Mouse (Mus musculus) heart, embryonic 12.5 days (tissue): ENCODE results near the gene Atcay. TPM values are rescaled to one million over a fixed set of nuclear protein-coding genes. Genes with fewer than 3 reads are reported as not detected.
"Not testable (repeated sequence)": the region's sequence is repeated elsewhere in the genome, so short reads cannot be mapped to it uniquely, and the experiment has no call there.

Experiments used
- ATAC-seq: fragments of 200-750 bp; cut with Nextera tagmentation; 2 replicates; pipeline ENCODE4 v1.8.0; 2017; ENCODE audit warnings: moderate TSS enrichment, moderate library complexity; ENCODE audit not compliant: insufficient number of reproducible peaks, low FRiP score
- H3K27ac ChIP-seq: fragments of 300-500 bp; sonication (generic); 2 replicates; pipeline ENCODE4 v1.5.1; 2016; ENCODE audit warnings: mild to moderate bottlenecking, moderate library complexity; ENCODE audit not compliant: poor library complexity, severe bottlenecking
- H3K27me3 ChIP-seq: fragments of 300-500 bp; sonication (generic); replicated peaks from 2 replicates; pipeline ENCODE4 v1.6.1; 2016; ENCODE audit warnings: mild to moderate bottlenecking, moderate library complexity
- H3K36me3 ChIP-seq: fragments of 300-500 bp; sonication (generic); 2 replicates; pipeline ENCODE4 v1.6.1; 2016; ENCODE audit warnings: mild to moderate bottlenecking, moderate library complexity
- H3K4me1 ChIP-seq: fragments of 300-500 bp; sonication (generic); replicated peaks from 2 replicates; pipeline ENCODE4 v1.6.1; 2016; ENCODE audit warnings: mild to moderate bottlenecking
- H3K4me2 ChIP-seq: fragments of 300-500 bp; sonication (generic); 2 replicates; pipeline ENCODE4 v1.6.1; 2016; ENCODE audit warnings: mild to moderate bottlenecking, moderate library complexity
- H3K4me3 ChIP-seq: fragments of 300-500 bp; sonication (generic); 2 replicates; pipeline ENCODE4 v1.5.1; 2016; ENCODE audit warnings: mild to moderate bottlenecking
- H3K9ac ChIP-seq: fragments of 300-500 bp; sonication (generic); 2 replicates; pipeline ENCODE4 v1.6.1; 2016; ENCODE audit warnings: mild to moderate bottlenecking, moderate library complexity
- H3K9me3 ChIP-seq: fragments of 300-500 bp; sonication (generic); replicated peaks from 2 replicates; pipeline ENCODE4 v1.6.1; 2016; ENCODE audit warnings: mild to moderate bottlenecking, moderate library complexity
- WGBS: fragments of 180-500 bp; shearing (Covaris S2); methylation state at CpG from one replicate; pipeline ENCODE4 v1.1.7; 2016; 5-methylcytosine and 5-hydroxymethylcytosine counted together
- polyA plus RNA-seq: library from polyadenylated mRNA; unstranded; fragments of >200 nt; fragmentation: Nextera tagmentation; extraction: Ambion mirVana; gene quantifications from 2 replicates; pipeline ENCODE4 v1.2.1, GENCODE M21; 2016

Gene Atcay
- polyA plus RNA-seq, 1 experiment from 2014 or later: 0.72 TPM

- Histone ChIP-seq H3K4me1 (peaks cover 5% of the 10 kb centered on the region; the same call in 1 of the 2 replicates), H3K27me3 (peaks cover 24% of the 10 kb centered on the region), H3K36me3 (no peaks in the 10 kb centered on the region), H3K4me2 (no peak overlapping the region), H3K27ac (no peak overlapping the region), H3K9ac (no peak overlapping the region), H3K4me3 (no peak overlapping the region), H3K9me3 (no peaks in the 10 kb centered on the region)
- WGBS: 31% methylated on average over 7 of the region's 7 CpGs
- ATAC-seq: peak; percentile 61; the same call in 1 of the 2 replicates
Observed at GRCm38 (mm10) chr10:81217964-81218363, 12.7 kb downstream of the Atcay start.

DNA sequence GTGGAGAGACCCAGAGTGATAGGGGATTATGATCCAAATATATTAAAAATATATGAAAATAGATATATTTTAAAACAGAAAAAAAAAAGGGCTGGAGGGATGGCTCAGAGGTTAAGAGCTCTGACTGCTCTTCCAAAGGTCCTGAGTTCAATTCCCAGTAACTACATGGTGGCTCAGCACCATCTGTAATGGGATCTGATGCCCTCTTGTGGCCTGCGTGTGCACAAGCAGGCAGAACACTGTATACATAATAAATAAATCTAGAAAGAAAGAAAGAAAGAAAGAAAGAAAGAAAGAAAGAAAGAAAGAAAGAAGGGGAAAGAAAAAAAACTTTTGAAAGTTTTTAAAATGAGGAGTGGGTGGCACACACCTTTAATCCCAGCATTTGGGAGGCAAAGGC lies 13.4 kb downstream of the Atcay start:
- H3K4me1 ChIP-seq, H3K9ac ChIP-seq, H3K27ac ChIP-seq, ATAC-seq, H3K36me3 ChIP-seq, H3K4me3 ChIP-seq, H3K9me3 ChIP-seq, H3K4me2 ChIP-seq: not testable (repeated sequence)
- H3K27me3 ChIP-seq: peaks cover 24% of the 10 kb centered on the region
- 28% methylated on average over 1 of the region's 1 CpGs for WGBS

GRCm38 (mm10) chr10:81216810-81217209 lies 13.8 kb downstream of the Atcay start:
- Histone ChIP-seq H3K9me3 (no peaks in the 10 kb centered on the region), H3K4me3 (no peak overlapping the region), H3K4me1 (peaks cover 5% of the 10 kb centered on the region; the same call in 1 of the 2 replicates), H3K27ac (no peak overlapping the region), H3K27me3 (peaks cover 24% of the 10 kb centered on the region), H3K36me3 (no peaks in the 10 kb centered on the region), H3K9ac (no peak overlapping the region), H3K4me2 (no peak overlapping the region)
- 81% methylated on average over 6 of the region's 6 CpGs for WGBS
- no peak for ATAC-seq

GRCm38 (mm10) chr10:81216260-81216659 lies 14.4 kb downstream of the Atcay start:
- Histone ChIP-seq H3K4me3 (no peak overlapping the region), H3K27ac (no peak overlapping the region), H3K4me2 (no peak overlapping the region), H3K4me1 (peaks cover 5% of the 10 kb centered on the region; the same call in 1 of the 2 replicates), H3K27me3 (peaks cover 21% of the 10 kb centered on the region), H3K9ac (no peak overlapping the region), H3K9me3 (no peaks in the 10 kb centered on the region), H3K36me3 (no peaks in the 10 kb centered on the region)
- no peak for ATAC-seq
- WGBS: 86% methylated on average over 6 of the region's 6 CpGs

DNA sequence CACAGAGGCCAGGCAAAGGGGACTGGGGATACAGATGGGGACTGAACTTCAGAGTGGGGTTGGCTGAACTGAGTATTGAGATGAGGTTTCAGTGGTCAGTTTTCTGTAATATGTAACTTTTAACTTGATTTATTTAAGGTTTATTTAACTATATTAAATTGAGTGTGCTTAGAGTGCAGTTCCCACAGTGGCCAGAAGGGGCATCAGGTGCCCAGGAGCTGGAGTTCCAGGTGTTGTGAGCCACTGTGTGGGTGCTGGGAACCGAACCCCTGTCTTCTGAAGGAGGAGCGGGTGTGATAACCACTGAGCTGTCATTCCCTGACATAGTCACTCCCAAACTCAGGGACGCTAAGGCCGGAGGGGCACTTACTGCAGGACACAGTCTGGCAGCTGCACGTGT lies 20.5 kb downstream of the Atcay start:
- Histone ChIP-seq H3K36me3 (no peaks in the 10 kb centered on the region), H3K4me2 (no peak overlapping the region), H3K9me3 (peaks cover 5% of the 10 kb centered on the region), H3K27ac (no peak overlapping the region), H3K9ac (no peak overlapping the region), H3K4me1 (no peaks in the 10 kb centered on the region), H3K4me3 (no peak overlapping the region), H3K27me3 (no peaks in the 10 kb centered on the region)
- 91% methylated on average over 5 of the region's 5 CpGs for WGBS
- ATAC-seq: no peak

DNA sequence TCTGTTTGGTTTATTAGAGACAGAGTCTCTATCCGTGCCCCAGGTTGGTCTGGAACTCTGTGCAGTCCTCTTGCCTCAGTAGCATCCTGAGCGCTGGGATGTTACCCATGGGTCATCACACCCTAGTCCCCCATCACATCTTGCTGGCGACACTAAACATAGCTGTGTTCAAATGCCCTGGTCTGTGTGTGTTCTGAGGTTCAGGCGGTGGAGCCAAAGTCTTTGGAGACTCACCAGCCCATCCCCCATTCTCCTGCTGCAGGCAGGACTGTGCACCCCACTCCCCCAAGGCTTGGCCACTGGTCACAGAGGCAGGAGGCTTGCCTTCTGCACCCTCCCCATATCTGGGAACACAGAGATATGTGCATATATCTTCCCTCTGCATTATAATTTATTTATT lies 26.5 kb downstream of the Atcay start:
- no peak overlapping the region for H3K4me2 ChIP-seq
- no peak overlapping the region for H3K4me3 ChIP-seq
- peaks cover 53% of the 10 kb centered on the region for H3K4me1 ChIP-seq
- no peak overlapping the region for H3K27ac ChIP-seq
- no peaks in the 10 kb centered on the region for H3K36me3 ChIP-seq
- ATAC-seq: no peak
- no peaks in the 10 kb centered on the region for H3K9me3 ChIP-seq
- 63% methylated on average over 4 of the region's 4 CpGs for WGBS
- H3K9ac ChIP-seq: no peak overlapping the region
- no peaks in the 10 kb centered on the region for H3K27me3 ChIP-seq

DNA sequence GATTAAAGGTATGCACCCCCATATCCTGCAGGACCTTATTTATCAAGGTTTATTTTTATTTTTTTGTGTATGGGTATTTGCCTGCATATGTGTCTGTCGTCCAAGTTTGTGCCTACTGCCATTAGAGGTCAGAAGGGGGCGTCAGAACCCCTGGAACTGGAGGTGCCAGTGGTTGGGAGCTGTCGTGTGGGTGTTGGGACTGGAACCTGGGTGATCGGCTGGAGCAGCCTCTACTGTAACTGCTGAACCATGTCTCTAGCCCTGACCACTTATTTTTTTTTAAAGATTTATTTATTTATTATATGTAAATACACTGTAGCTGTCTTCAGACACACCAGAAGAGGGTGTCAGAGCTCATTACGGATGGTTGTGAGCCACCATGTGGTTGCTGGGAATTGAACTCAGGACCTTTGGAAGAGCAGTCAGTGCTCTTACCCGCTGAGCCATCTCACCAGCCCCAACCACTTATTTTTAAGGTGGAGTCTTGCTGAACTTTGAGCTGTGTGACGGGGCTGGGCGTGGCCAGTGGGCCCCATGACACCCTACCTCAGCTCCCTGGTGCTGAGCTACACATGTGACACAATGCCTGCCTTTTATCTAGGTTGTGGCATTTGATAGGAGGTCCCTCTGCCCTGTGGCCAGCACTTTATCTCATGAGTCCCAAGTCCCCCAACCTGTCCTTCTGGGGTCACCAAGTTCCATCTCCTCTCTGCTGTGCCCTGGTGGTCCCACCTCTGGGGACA lies 27.5 kb downstream of the Atcay start:
- Histone ChIP-seq H3K36me3 (no peaks in the 10 kb centered on the region), H3K4me3 (no peak overlapping the region), H3K27me3 (no peaks in the 10 kb centered on the region), H3K9me3 (no peaks in the 10 kb centered on the region), H3K9ac (no peak overlapping the region), H3K4me1 (peaks cover 60% of the 10 kb centered on the region), H3K4me2 (no peak overlapping the region), H3K27ac (peak overlapping the region; percentile 94)
- ATAC-seq: 0 out of 2 replicates have a peak, but pooled peaks have one; percentile 17
- 63% methylated on average over 8 of the region's 8 CpGs for WGBS

- H3K9me3 ChIP-seq: no peaks in the 10 kb centered on the region
- 0 out of 2 replicates have a peak within 1 kb of the TSS, but pooled peaks have one; percentile 2 for H3K4me3 ChIP-seq
- H3K27me3 ChIP-seq: no peaks in the 10 kb centered on the region
- H3K27ac ChIP-seq: peak within 1 kb of the TSS; percentile 94
- H3K4me2 ChIP-seq: peak within 1 kb of the TSS; percentile 50
- H3K36me3 ChIP-seq: no peaks in the 10 kb centered on the region
- H3K4me1 ChIP-seq: peaks cover 66% of the 10 kb centered on the region
- 47% methylated on average over 13 of the region's 13 CpGs for WGBS
- ATAC-seq: peak; percentile 43
- H3K9ac ChIP-seq: peak within 1 kb of the TSS; percentile 61
Observed at GRCm38 (mm10) chr10:81201807-81202758, 28.6 kb downstream of the Atcay start, which contains the start of gene Nmrk2. Nmrk2 (minus strand) TSS chr10:81202051.

GRCm38 (mm10) chr10:81200605-81201287 lies 29.9 kb downstream of the Atcay start:
- Histone ChIP-seq H3K4me1 (peaks cover 66% of the 10 kb centered on the region), H3K27ac (peak overlapping the region; percentile 94), H3K27me3 (peaks cover 6% of the 10 kb centered on the region; the same call in 1 of the 2 replicates), H3K9ac (peak overlapping the region; percentile 61), H3K9me3 (no peaks in the 10 kb centered on the region), H3K4me3 (no peak overlapping the region), H3K36me3 (no peaks in the 10 kb centered on the region), H3K4me2 (peak overlapping the region; percentile 50; the same call in 1 of the 2 replicates)
- WGBS: 64% methylated on average over 20 of the region's 20 CpGs
- ATAC-seq: no peak

DNA sequence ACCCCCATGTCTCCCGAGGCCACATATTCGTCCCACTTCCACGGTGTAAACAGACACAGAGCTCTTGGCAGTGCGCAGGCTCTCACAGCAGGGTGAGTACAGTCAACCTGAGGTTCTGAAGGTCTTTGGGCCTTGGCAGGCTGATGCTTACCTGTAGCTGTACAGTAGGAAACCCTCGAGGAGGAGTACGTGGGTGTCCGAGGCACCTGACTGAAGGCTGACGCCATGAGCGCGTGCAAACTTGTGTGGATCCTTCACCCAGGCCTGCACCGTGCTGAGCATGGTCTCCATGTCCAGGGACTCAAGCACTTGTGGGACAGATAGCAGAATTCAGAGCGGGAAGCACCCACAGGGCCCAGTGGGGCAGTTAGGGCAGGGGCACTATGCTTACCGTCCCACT lies 30.5 kb downstream of the Atcay start:
- Histone ChIP-seq H3K4me1 (peaks cover 66% of the 10 kb centered on the region), H3K9me3 (no peaks in the 10 kb centered on the region), H3K27me3 (peaks cover 9% of the 10 kb centered on the region; the same call in 1 of the 2 replicates), H3K27ac (peak overlapping the region; percentile 94), H3K9ac (peak overlapping the region; percentile 61), H3K36me3 (no peaks in the 10 kb centered on the region), H3K4me3 (no peak overlapping the region), H3K4me2 (no peak overlapping the region)
- WGBS: 73% methylated on average over 13 of the region's 13 CpGs
- no peak for ATAC-seq
